Mouse (Mus musculus) intestine, postnatal 0 days (tissue): Measurements from ENCODE around the gene Ndufaf2. TPM values are rescaled to one million over a fixed set of nuclear protein-coding genes. Genes with fewer than 3 reads are reported as not detected.

Experiments used
- ATAC-seq: fragments of 200-750 bp; cut with Nextera tagmentation; 2 replicates; pipeline ENCODE4 v1.8.0; 2017; ENCODE audit warnings: mild to moderate bottlenecking, moderate TSS enrichment, moderate library complexity
- H3K27ac ChIP-seq: fragments of 300-500 bp; sonication (generic); 2 replicates; pipeline ENCODE4 v1.5.1; 2014; ENCODE audit warnings: mild to moderate bottlenecking, low read depth, low read length, moderate library complexity
- H3K27me3 ChIP-seq: fragments of 300-500 bp; sonication (generic); replicated peaks from 2 replicates; pipeline ENCODE4 v1.6.1; 2014; ENCODE audit warnings: low read length, mixed read lengths; ENCODE audit not compliant: control insufficient read depth, insufficient read depth
- H3K36me3 ChIP-seq: fragments of 300-500 bp; sonication (generic); 2 replicates; pipeline ENCODE4 v1.6.1; 2014; ENCODE audit warnings: mild to moderate bottlenecking, moderate library complexity; ENCODE audit not compliant: control insufficient read depth, insufficient read depth
- H3K4me1 ChIP-seq: fragments of 300-500 bp; sonication (generic); replicated peaks from 2 replicates; pipeline ENCODE4 v1.6.1; 2014; ENCODE audit warnings: antibody characterized with exemption, low read length, mixed read lengths; ENCODE audit not compliant: control insufficient read depth, insufficient read depth
- H3K4me2 ChIP-seq: fragments of 300-500 bp; sonication (generic); replicated peaks from 2 replicates; pipeline ENCODE4 v1.6.1; 2014; ENCODE audit warnings: low read depth, mild to moderate bottlenecking, moderate library complexity
- H3K4me3 ChIP-seq: fragments of 300-500 bp; sonication (generic); 2 replicates; pipeline ENCODE4 v1.5.1; 2014; ENCODE audit warnings: low read depth, low read length
- H3K9ac ChIP-seq: fragments of 300-500 bp; sonication (generic); 2 replicates; pipeline ENCODE4 v1.6.1; 2014; ENCODE audit warnings: mild to moderate bottlenecking, low read depth, low read length
- H3K9me3 ChIP-seq: fragments of 300-500 bp; sonication (generic); 2 replicates; pipeline ENCODE4 v1.6.1; 2016; ENCODE audit warnings: mixed run types; ENCODE audit not compliant: control insufficient read depth
- CTCF ChIP-seq: sonication (generic); IDR thresholded peaks from 2 replicates; pipeline ENCODE4 v1.5.1; 2016; ENCODE audit warnings: low read depth, mild to moderate bottlenecking, control low read depth, antibody characterized with exemption, moderate library complexity
- WGBS: fragments of 180-500 bp; shearing (Covaris S2); extraction: QIAGEN DNeasy Blood & Tissue Kit; methylation state at CpG from one replicate; pipeline ENCODE4 v1.1.7; 2014; 5-methylcytosine and 5-hydroxymethylcytosine counted together
- polyA plus RNA-seq: library from polyadenylated mRNA; unstranded; fragments of >200 nt; fragmentation: Nextera tagmentation; extraction: Ambion mirVana; gene quantifications from 2 replicates; pipeline ENCODE4 v1.2.1, GENCODE M21; 2015

The Ndufaf2 gene
- polyA plus RNA-seq, 1 experiment from 2014 or later: 39.2 TPM

- TF ChIP-seq CTCF: no peak
- H3K4me1 ChIP-seq: 0 out of 2 replicates have a peak, but pooled peaks cover 3% of the 10 kb centered on the region
- H3K4me3 ChIP-seq: no peak overlapping the region
- no peaks in the 10 kb centered on the region for H3K27me3 ChIP-seq
- no peak overlapping the region for H3K4me2 ChIP-seq
- H3K36me3 ChIP-seq: no peaks in the 10 kb centered on the region
- no peak for ATAC-seq
- H3K9me3 ChIP-seq: no peaks in the 10 kb centered on the region
- 42% methylated on average over 6 of the region's 6 CpGs for WGBS
- no peak overlapping the region for H3K27ac ChIP-seq
- H3K9ac ChIP-seq: no peak overlapping the region
Measured at GRCm38 (mm10) chr13:108013839-108014238, 144.6 kb downstream of the Ndufaf2 start.

DNA sequence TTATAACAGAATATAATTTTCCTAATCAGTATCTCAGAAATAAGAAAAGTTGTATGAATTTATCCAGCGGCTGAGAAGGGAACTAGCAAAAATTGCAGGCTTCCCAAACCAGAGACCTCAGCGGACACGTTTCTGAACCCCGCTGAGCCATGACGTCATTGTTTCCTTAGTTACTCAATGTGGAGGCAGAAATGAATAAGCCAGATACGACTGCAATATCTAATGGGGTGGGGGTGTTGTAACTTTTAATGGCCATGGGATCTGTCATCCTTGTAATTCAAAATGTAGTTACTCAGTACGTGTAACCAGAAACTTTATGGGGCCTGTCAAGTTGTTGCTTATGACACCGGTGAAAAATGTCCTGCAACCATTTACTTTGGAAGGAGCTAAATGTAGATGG, 145.3 kb downstream of the Ndufaf2 start:
- Histone ChIP-seq H3K4me1 (0 out of 2 replicates have a peak, but pooled peaks cover 3% of the 10 kb centered on the region), H3K4me3 (no peak overlapping the region), H3K27me3 (no peaks in the 10 kb centered on the region), H3K9ac (no peak overlapping the region), H3K9me3 (no peaks in the 10 kb centered on the region), H3K36me3 (no peaks in the 10 kb centered on the region), H3K27ac (no peak overlapping the region), H3K4me2 (no peak overlapping the region)
- TF ChIP-seq CTCF: no peak
- WGBS: 77% methylated on average over 8 of the region's 8 CpGs
- no peak for ATAC-seq

DNA sequence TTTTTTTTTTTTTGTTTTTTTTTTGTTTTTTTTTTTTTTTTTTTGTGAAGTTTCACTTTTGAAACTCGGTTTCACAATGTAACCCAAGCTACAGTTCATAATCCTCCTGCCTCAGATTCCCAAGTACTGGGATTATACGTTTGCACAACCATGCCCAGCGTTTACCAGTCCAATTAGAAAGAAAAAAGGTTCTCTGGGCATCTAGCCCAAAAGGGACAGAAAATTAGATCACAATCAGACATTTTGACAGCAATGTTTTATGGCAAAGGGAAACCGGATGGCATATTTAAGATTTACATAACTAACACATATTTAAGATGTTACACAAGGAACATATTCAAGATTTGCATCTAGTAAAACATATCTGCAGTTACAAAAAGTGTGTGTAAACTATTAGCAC, 150.6 kb downstream of the Ndufaf2 start:
- WGBS: 87% methylated on average over 4 of the region's 4 CpGs
- no peak for ATAC-seq
- Histone ChIP-seq H3K4me3 (no peak overlapping the region), H3K4me2 (no peak overlapping the region), H3K36me3 (no peaks in the 10 kb centered on the region), H3K27me3 (no peaks in the 10 kb centered on the region), H3K9me3 (no peaks in the 10 kb centered on the region), H3K27ac (no peak overlapping the region), H3K4me1 (no peaks in the 10 kb centered on the region), H3K9ac (no peak overlapping the region)
- no peak for TF ChIP-seq CTCF

DNA sequence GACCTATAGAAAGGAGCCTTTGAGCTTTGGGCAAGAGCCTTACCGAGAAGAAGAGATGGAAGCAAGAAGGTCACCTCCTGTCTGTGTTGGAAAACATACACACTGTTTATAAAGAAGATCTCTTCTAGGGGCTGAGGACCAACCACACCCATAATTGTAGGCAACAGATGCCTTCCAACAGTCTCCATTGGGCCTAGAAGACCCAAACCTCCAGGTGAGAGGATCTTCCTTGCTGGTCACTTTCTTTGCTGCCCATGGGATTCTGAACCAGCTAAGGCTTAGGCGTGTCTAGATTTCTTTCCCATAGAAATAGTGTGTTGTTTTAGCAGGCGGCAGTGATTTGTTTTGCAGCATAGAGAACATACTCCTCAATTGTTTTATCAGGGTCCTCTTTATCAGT, 162.1 kb downstream of the Ndufaf2 start:
- H3K4me1 ChIP-seq: no peaks in the 10 kb centered on the region

DNA sequence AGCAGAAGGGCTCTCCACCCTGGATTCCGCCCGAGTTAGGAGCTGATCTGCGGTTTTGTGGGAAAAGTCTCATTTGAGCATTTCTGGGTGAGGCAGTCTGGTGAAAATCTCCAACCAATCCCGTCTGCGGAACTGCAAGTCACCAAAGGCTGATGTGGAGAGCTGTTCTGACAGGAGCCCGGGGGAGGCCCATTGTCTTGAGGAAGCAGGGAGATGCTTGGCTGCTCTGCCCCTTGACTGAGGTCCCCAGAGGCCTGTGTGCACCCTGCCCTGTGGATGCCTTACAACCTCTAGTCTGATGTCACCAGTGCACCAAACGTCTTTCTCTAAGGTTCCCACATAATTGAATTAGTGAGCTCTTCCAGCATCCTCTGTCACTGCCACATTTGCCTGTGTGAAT, 163.2 kb downstream of the Ndufaf2 start:
- TF ChIP-seq CTCF: no peak
- 70% methylated on average over 7 of the region's 7 CpGs for WGBS
- H3K4me1 ChIP-seq: no peaks in the 10 kb centered on the region
- H3K36me3 ChIP-seq: no peaks in the 10 kb centered on the region
- no peak overlapping the region for H3K4me2 ChIP-seq
- ATAC-seq: no peak
- no peak overlapping the region for H3K27ac ChIP-seq
- H3K9ac ChIP-seq: no peak overlapping the region
- no peak overlapping the region for H3K4me3 ChIP-seq
- no peaks in the 10 kb centered on the region for H3K27me3 ChIP-seq
- H3K9me3 ChIP-seq: no peaks in the 10 kb centered on the region

More for the DNA sequence above, 162.1 kb downstream of the Ndufaf2 start:
- H3K27ac ChIP-seq: no peak overlapping the region
- H3K4me3 ChIP-seq: no peak overlapping the region
- H3K4me2 ChIP-seq: no peak overlapping the region
- ATAC-seq: no peak
- TF ChIP-seq CTCF: no peak
- no peaks in the 10 kb centered on the region for H3K27me3 ChIP-seq
- no peak overlapping the region for H3K9ac ChIP-seq
- 90% methylated on average over 3 of the region's 3 CpGs for WGBS
- no peaks in the 10 kb centered on the region for H3K36me3 ChIP-seq
- no peaks in the 10 kb centered on the region for H3K9me3 ChIP-seq

DNA sequence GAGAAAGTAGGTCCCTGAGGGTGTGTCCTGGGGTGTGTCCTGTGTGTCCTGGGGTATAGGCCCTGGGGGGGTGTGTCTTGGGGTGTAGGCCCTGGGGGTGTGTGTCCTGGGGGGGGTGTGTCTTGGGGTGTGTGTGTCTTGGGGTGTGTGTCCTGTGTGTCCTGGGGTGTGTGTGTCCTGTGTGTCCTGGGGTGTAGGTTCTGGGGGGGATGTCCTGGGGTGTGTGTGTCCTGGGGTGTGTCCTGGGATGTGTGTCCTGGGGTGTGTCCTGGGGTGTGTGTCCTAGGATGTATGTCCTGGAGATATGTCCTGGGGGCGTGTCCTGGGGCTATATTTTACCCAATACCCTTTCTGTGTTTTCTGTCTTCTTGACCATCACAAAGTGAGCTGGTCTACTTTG, 165.8 kb downstream of the Ndufaf2 start:
- 45% methylated on average over 1 of the region's 1 CpGs for WGBS
- H3K9me3 ChIP-seq: no peaks in the 10 kb centered on the region
- H3K4me1 ChIP-seq: no peaks in the 10 kb centered on the region
- H3K4me2 ChIP-seq: no peak overlapping the region
- no peak for ATAC-seq
- H3K4me3 ChIP-seq: no peak overlapping the region
- H3K27me3 ChIP-seq: no peaks in the 10 kb centered on the region
- no peak overlapping the region for H3K9ac ChIP-seq
- no peak for TF ChIP-seq CTCF
- H3K36me3 ChIP-seq: no peaks in the 10 kb centered on the region
- H3K27ac ChIP-seq: no peak overlapping the region

- 77% methylated on average over 5 of the region's 5 CpGs for WGBS
- H3K27me3 ChIP-seq: no peaks in the 10 kb centered on the region
- H3K4me3 ChIP-seq: no peak overlapping the region
- H3K27ac ChIP-seq: no peak overlapping the region
- ATAC-seq: no peak
- TF ChIP-seq CTCF: no peak
- no peak overlapping the region for H3K9ac ChIP-seq
- H3K4me2 ChIP-seq: no peak overlapping the region
- H3K9me3 ChIP-seq: no peaks in the 10 kb centered on the region
- no peaks in the 10 kb centered on the region for H3K36me3 ChIP-seq
- H3K4me1 ChIP-seq: no peaks in the 10 kb centered on the region
Measured at GRCm38 (mm10) chr13:107984641-107985040, 173.8 kb downstream of the Ndufaf2 start.
